In genomic region chr2:73857352-73857751, GRCm38 (mm10) we compare ENCODE assay signal across 34 mouse cellular contexts.
"Had no signal": no experiment of that assay in that cellular context is flagged by ENCODE, and none has a peak within 500 bp of the region (broad histone marks: within the 10 kb centered on the region; RNA-seq: fewer than 3 reads in every experiment).

No protein-coding gene starts in this region.

- H3K36me3 ChIP-seq: heart, embryonic 15.5 days; hindbrain, embryonic 12.5 days; hindbrain, embryonic 13.5 days; intestine, embryonic 15.5 days had no signal

- H3K27ac ChIP-seq: heart, embryonic 13.5 days; heart, embryonic 15.5 days; hindbrain, embryonic 10.5 days; hindbrain, embryonic 12.5 days; hindbrain, embryonic 13.5 days; hindbrain, embryonic 14.5 days; hindbrain, embryonic 15.5 days; hindbrain, postnatal 0 days; intestine, embryonic 15.5 days; kidney, embryonic 15.5 days; kidney, postnatal 0 days; layer of hippocampus, adult 2 months; left cerebral cortex, adult 2 months had no signal

- DNase-seq: heart, postnatal 10 days; heart, postnatal 14 days; heart, postnatal 36 days; heart, postnatal 4 days; kidney, adult 11 months; kidney, adult 18-20 months; kidney, adult 2 months; kidney, adult 8-10 months; kidney, adult 9 months; kidney, postnatal 10 days; kidney, postnatal 14 days; kidney, postnatal 25 days; kidney, postnatal 36 days; kidney, postnatal 4 days; layer of hippocampus, adult 9-11 months; layer of hippocampus, postnatal 36 days had no signal

- H3K9me3 ChIP-seq: heart, embryonic 12.5 days; heart, embryonic 13.5 days; heart, embryonic 15.5 days; hindbrain, embryonic 10.5 days; hindbrain, embryonic 12.5 days; hindbrain, embryonic 13.5 days; hindbrain, embryonic 15.5 days; intestine, embryonic 15.5 days; kidney, embryonic 15.5 days had no signal

- ATAC-seq: hindbrain, embryonic 16.5 days; hindbrain, postnatal 0 days; inflammation-experienced regulatory T-cells, adult 6 months; intestine, embryonic 15.5 days; intestine, embryonic 16.5 days; intestine, postnatal 0 days had no signal

- H3K27me3 ChIP-seq: heart, embryonic 12.5 days; heart, embryonic 13.5 days; heart, embryonic 15.5 days; hindbrain, embryonic 12.5 days; hindbrain, embryonic 13.5 days; hindbrain, embryonic 15.5 days; intestine, embryonic 15.5 days; kidney, embryonic 15.5 days had no signal

- H3K9ac ChIP-seq: heart, embryonic 12.5 days; heart, embryonic 13.5 days; heart, embryonic 15.5 days; hindbrain, embryonic 12.5 days; hindbrain, embryonic 13.5 days; hindbrain, embryonic 14.5 days; hindbrain, embryonic 15.5 days; intestine, embryonic 15.5 days; kidney, embryonic 15.5 days had no signal

- H3K4me1 ChIP-seq: heart, embryonic 15.5 days; hindbrain, embryonic 10.5 days; hindbrain, embryonic 12.5 days; hindbrain, embryonic 13.5 days; hindbrain, embryonic 15.5 days; intestine, embryonic 15.5 days; kidney, embryonic 15.5 days had no signal

- H3K4me3 ChIP-seq: heart, embryonic 12.5 days; heart, embryonic 13.5 days; heart, embryonic 15.5 days; hindbrain, embryonic 10.5 days; hindbrain, embryonic 12.5 days; hindbrain, embryonic 13.5 days; hindbrain, embryonic 15.5 days; intestine, embryonic 15.5 days; kidney, embryonic 15.5 days; layer of hippocampus, adult 2 months; left cerebral cortex, adult 2 months had no signal
